Mouse (Mus musculus): ENCODE measurements around the gene Kcnj10. TPM values are rescaled to one million over a fixed set of nuclear protein-coding genes. Genes with fewer than 3 reads are reported as not detected.

Gene Kcnj10
- polyA plus RNA-seq, 1 experiment from 2014 or later: 0.06 TPM

- Histone ChIP-seq H3K4me2 (replicated peaks) (peak overlapping the region; percentile 94; the same call in 1 of the 2 replicates), H3K9me3 (no peaks in the 10 kb centered on the region), H3K36me3 (peaks cover 9% of the 10 kb centered on the region; the same call in 1 of the 2 replicates), H3K4me1 (peaks cover 26% of the 10 kb centered on the region), H3K9ac (peak overlapping the region; percentile 82; the same call in 1 of the 2 replicates), H3K27me3 (no peaks in the 10 kb centered on the region), H3K4me3 (no peak overlapping the region; the same call in 1 of the 2 replicates), H3K27ac (no peak overlapping the region)
- no peak for ATAC-seq (ENCODE audit: insufficient number of reproducible peaks, insufficient read depth, low FRiP score, low TSS enrichment)
- 74% methylated on average over 10 of the region's 10 CpGs for WGBS
These were observed 27.2 kb upstream of the Kcnj10 start for GRCm38 (mm10) chr1:172313613-172314411.

GRCm38 (mm10) chr1:172314911-172315310 lies 26.1 kb upstream of the Kcnj10 start:
- no peak overlapping the region for H3K27ac ChIP-seq
- 74% methylated on average over 3 of the region's 3 CpGs for WGBS
- no peak overlapping the region for H3K4me2 ChIP-seq (replicated peaks)
- H3K36me3 ChIP-seq: peaks cover 9% of the 10 kb centered on the region; the same call in 1 of the 2 replicates
- H3K9me3 ChIP-seq: no peaks in the 10 kb centered on the region
- H3K27me3 ChIP-seq: no peaks in the 10 kb centered on the region
- H3K4me3 ChIP-seq: no peak overlapping the region
- H3K4me1 ChIP-seq: peaks cover 21% of the 10 kb centered on the region
- ATAC-seq (ENCODE audit: insufficient number of reproducible peaks, insufficient read depth, low FRiP score, low TSS enrichment): no peak
- no peak overlapping the region for H3K9ac ChIP-seq

- H3K27me3 ChIP-seq: no peaks in the 10 kb centered on the region
- 0 out of 2 replicates have a peak overlapping the region, but pooled peaks have one; percentile 14 for H3K4me2 ChIP-seq (replicated peaks)
- H3K9me3 ChIP-seq: no peaks in the 10 kb centered on the region
- no peak for ATAC-seq (ENCODE audit: insufficient number of reproducible peaks, insufficient read depth, low FRiP score, low TSS enrichment)
- no peak overlapping the region for H3K27ac ChIP-seq
- H3K9ac ChIP-seq: no peak overlapping the region
- 47% methylated on average over 18 of the region's 18 CpGs for WGBS
- H3K36me3 ChIP-seq: peaks cover 15% of the 10 kb centered on the region; the same call in 1 of the 2 replicates
- H3K4me1 ChIP-seq: peaks cover 18% of the 10 kb centered on the region
- H3K4me3 ChIP-seq: no peak overlapping the region
These were observed 23.6 kb upstream of the Kcnj10 start for GRCm38 (mm10) chr1:172317431-172317830.

- H3K27ac ChIP-seq: no peak overlapping the region
- peaks cover 13% of the 10 kb centered on the region for H3K4me1 ChIP-seq
- ATAC-seq (ENCODE audit: insufficient number of reproducible peaks, insufficient read depth, low FRiP score, low TSS enrichment): no peak
- H3K9ac ChIP-seq: no peak overlapping the region
- WGBS: 63% methylated on average over 15 of the region's 15 CpGs
- H3K4me2 ChIP-seq (replicated peaks): no peak overlapping the region
- H3K27me3 ChIP-seq: no peaks in the 10 kb centered on the region
- H3K36me3 ChIP-seq: peaks cover 15% of the 10 kb centered on the region; the same call in 1 of the 2 replicates
- no peaks in the 10 kb centered on the region for H3K9me3 ChIP-seq
- H3K4me3 ChIP-seq: no peak overlapping the region
These were observed 23.1 kb upstream of the Kcnj10 start for GRCm38 (mm10) chr1:172317946-172318345.

- no peak overlapping the region for H3K4me3 ChIP-seq
- H3K9ac ChIP-seq: no peak overlapping the region
- no peak overlapping the region for H3K27ac ChIP-seq
- peaks cover 15% of the 10 kb centered on the region; the same call in 1 of the 2 replicates for H3K36me3 ChIP-seq
- ATAC-seq (ENCODE audit: insufficient number of reproducible peaks, insufficient read depth, low FRiP score, low TSS enrichment): no peak
- peaks cover 7% of the 10 kb centered on the region for H3K4me1 ChIP-seq
- no peaks in the 10 kb centered on the region for H3K27me3 ChIP-seq
- WGBS: 84% methylated on average over 19 of the region's 19 CpGs
- H3K4me2 ChIP-seq (replicated peaks): no peak overlapping the region
- H3K9me3 ChIP-seq: no peaks in the 10 kb centered on the region
These were observed 22.5 kb upstream of the Kcnj10 start for GRCm38 (mm10) chr1:172318424-172319035.

GRCm38 (mm10) chr1:172319346-172319745 lies 21.7 kb upstream of the Kcnj10 start:
- Histone ChIP-seq H3K4me2 (replicated peaks) (no peak overlapping the region), H3K9ac (no peak overlapping the region), H3K27me3 (no peaks in the 10 kb centered on the region), H3K27ac (no peak overlapping the region), H3K4me3 (no peak overlapping the region), H3K9me3 (no peaks in the 10 kb centered on the region), H3K4me1 (peaks cover 5% of the 10 kb centered on the region; the same call in 1 of the 2 replicates), H3K36me3 (peaks cover 15% of the 10 kb centered on the region; the same call in 1 of the 2 replicates)
- 86% methylated on average over 7 of the region's 7 CpGs for WGBS
- no peak for ATAC-seq (ENCODE audit: insufficient number of reproducible peaks, insufficient read depth, low FRiP score, low TSS enrichment)

GRCm38 (mm10) chr1:172319921-172320411 lies 21.0 kb upstream of the Kcnj10 start:
- Histone ChIP-seq H3K27me3 (peaks cover 2% of the 10 kb centered on the region; the same call in 1 of the 2 replicates), H3K4me1 (peaks cover 5% of the 10 kb centered on the region; the same call in 1 of the 2 replicates), H3K9ac (no peak overlapping the region), H3K4me2 (replicated peaks) (no peak overlapping the region), H3K9me3 (no peaks in the 10 kb centered on the region), H3K27ac (no peak overlapping the region), H3K4me3 (no peak overlapping the region), H3K36me3 (peaks cover 15% of the 10 kb centered on the region; the same call in 1 of the 2 replicates)
- no peak for ATAC-seq (ENCODE audit: insufficient number of reproducible peaks, insufficient read depth, low FRiP score, low TSS enrichment)
- 23% methylated on average over 5 of the region's 5 CpGs for WGBS

- no peak for ATAC-seq (ENCODE audit: insufficient number of reproducible peaks, insufficient read depth, low FRiP score, low TSS enrichment)
- no peaks in the 10 kb centered on the region for H3K4me1 ChIP-seq
- H3K27me3 ChIP-seq: peaks cover 30% of the 10 kb centered on the region
- no peak overlapping the region for H3K27ac ChIP-seq
- 53% methylated on average over 13 of the region's 13 CpGs for WGBS
- H3K36me3 ChIP-seq: peaks cover 15% of the 10 kb centered on the region; the same call in 1 of the 2 replicates
- H3K4me2 ChIP-seq (replicated peaks): no peak overlapping the region
- H3K9me3 ChIP-seq: no peaks in the 10 kb centered on the region
- no peak overlapping the region for H3K4me3 ChIP-seq
- H3K9ac ChIP-seq: no peak overlapping the region
These were observed 18.3 kb upstream of the Kcnj10 start for GRCm38 (mm10) chr1:172322725-172323124.

GRCm38 (mm10) chr1:172323298-172323697 lies 17.7 kb upstream of the Kcnj10 start:
- Histone ChIP-seq H3K9me3 (no peaks in the 10 kb centered on the region), H3K4me1 (no peaks in the 10 kb centered on the region), H3K4me3 (no peak overlapping the region), H3K27ac (no peak overlapping the region), H3K4me2 (replicated peaks) (no peak overlapping the region), H3K36me3 (peaks cover 9% of the 10 kb centered on the region; the same call in 1 of the 2 replicates), H3K9ac (no peak overlapping the region), H3K27me3 (peaks cover 35% of the 10 kb centered on the region)
- ATAC-seq (ENCODE audit: insufficient number of reproducible peaks, insufficient read depth, low FRiP score, low TSS enrichment): no peak
- 27% methylated on average over 5 of the region's 5 CpGs for WGBS

GRCm38 (mm10) chr1:172323801-172324359 lies 17.1 kb upstream of the Kcnj10 start:
- H3K4me2 ChIP-seq (replicated peaks): no peak overlapping the region
- H3K36me3 ChIP-seq: 0 out of 2 replicates have a peak, but pooled peaks cover 6% of the 10 kb centered on the region
- no peak overlapping the region for H3K27ac ChIP-seq
- no peaks in the 10 kb centered on the region for H3K9me3 ChIP-seq
- H3K4me3 ChIP-seq: no peak overlapping the region
- no peak overlapping the region for H3K9ac ChIP-seq
- ATAC-seq (ENCODE audit: insufficient number of reproducible peaks, insufficient read depth, low FRiP score, low TSS enrichment): no peak
- peaks cover 41% of the 10 kb centered on the region for H3K27me3 ChIP-seq
- H3K4me1 ChIP-seq: no peaks in the 10 kb centered on the region
- 53% methylated on average over 6 of the region's 6 CpGs for WGBS

- 0 out of 2 replicates have a peak, but pooled peaks cover 6% of the 10 kb centered on the region for H3K36me3 ChIP-seq
- H3K4me1 ChIP-seq: no peaks in the 10 kb centered on the region
- no peak overlapping the region for H3K9ac ChIP-seq
- H3K4me2 ChIP-seq (replicated peaks): no peak overlapping the region
- no peaks in the 10 kb centered on the region for H3K9me3 ChIP-seq
- WGBS: 11% methylated on average over 7 of the region's 7 CpGs
- H3K27ac ChIP-seq: no peak overlapping the region
- peaks cover 49% of the 10 kb centered on the region for H3K27me3 ChIP-seq
- H3K4me3 ChIP-seq: no peak overlapping the region
- ATAC-seq (ENCODE audit: insufficient number of reproducible peaks, insufficient read depth, low FRiP score, low TSS enrichment): 0 out of 2 replicates have a peak, but pooled peaks have one; percentile 17
These were observed 16.3 kb upstream of the Kcnj10 start for GRCm38 (mm10) chr1:172324725-172325124.

Measured in embryonic facial prominence, embryonic 12.5 days (tissue).